ENCODE assay signal across 8 mouse cellular contexts in the genomic region with DNA sequence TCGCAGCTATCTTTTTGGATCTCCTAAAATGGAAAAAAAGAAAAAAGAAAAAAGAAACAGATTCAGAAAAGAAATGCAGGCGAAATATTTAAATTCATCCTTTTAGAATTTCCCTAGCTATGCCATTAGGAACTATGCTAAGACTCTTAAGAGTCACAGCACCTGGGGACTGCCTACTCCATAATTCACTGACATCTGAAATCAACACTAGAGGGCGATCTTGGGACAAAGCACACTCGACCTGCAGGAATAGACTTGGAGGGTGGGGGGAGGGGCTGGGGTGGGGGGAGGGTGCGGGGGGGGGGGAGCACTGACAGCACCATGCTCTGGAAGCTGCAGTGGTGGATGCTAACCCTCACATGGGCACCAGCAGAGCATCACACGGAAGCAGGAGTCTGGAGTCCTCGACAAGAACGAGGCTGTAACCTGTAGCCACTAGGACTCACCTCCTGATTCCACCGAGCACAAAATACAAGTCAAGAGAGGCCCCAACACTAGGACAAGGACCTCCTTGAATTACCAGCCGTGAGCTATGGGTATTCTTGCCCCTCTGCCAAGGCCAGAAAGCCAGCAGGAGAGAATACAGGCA. TPM values are rescaled to one million over a fixed set of nuclear protein-coding genes. Genes with fewer than 3 reads are reported as not detected.
DNase-seq lines count a peak whose midpoint lies in the region; ATAC-seq lines count a peak whose summit lies in the region.

No protein-coding gene starts in this region.

- no peaks in the 10 kb centered on the region for H3K36me3 ChIP-seq in neural tube, embryonic 11.5 days (ENCODE audit: control insufficient read depth, insufficient read depth, low read length)
- no peaks in the 10 kb centered on the region for H3K36me3 ChIP-seq in forebrain, embryonic 13.5 days (ENCODE audit: poor library complexity, severe bottlenecking)
- no peaks in the 10 kb centered on the region for H3K36me3 ChIP-seq in splenic B cell, adult 2 months (ENCODE audit: control insufficient read depth, insufficient read depth, low read length, poor library complexity, severe bottlenecking)

- no peak overlapping the region for H3K9ac ChIP-seq in neural tube, embryonic 11.5 days (ENCODE audit: low read length)
- H3K9ac ChIP-seq in forebrain, embryonic 13.5 days, result no peak overlapping the region

- H3K4me1 ChIP-seq in neural tube, embryonic 11.5 days (ENCODE audit: control insufficient read depth, insufficient read depth, low read length), result no peaks in the 10 kb centered on the region
- H3K4me1 ChIP-seq in forebrain, embryonic 13.5 days, result no peaks in the 10 kb centered on the region

- intact Hi-C loops in heart, postnatal 36 days (cut with DNase I), result no loop called here

- no peaks in the 10 kb centered on the region for H3K9me3 ChIP-seq in neural tube, embryonic 11.5 days (ENCODE audit: control insufficient read depth, low read length)
- H3K9me3 ChIP-seq in forebrain, embryonic 13.5 days (replicated peaks), result no peaks in the 10 kb centered on the region

- no peaks in the 10 kb centered on the region for H3K27me3 ChIP-seq in neural tube, embryonic 11.5 days (ENCODE audit: control insufficient read depth, insufficient read depth, low read length)
- no peaks in the 10 kb centered on the region for H3K27me3 ChIP-seq in forebrain, embryonic 13.5 days
- no peaks in the 10 kb centered on the region for H3K27me3 ChIP-seq in splenic B cell, adult 2 months (ENCODE audit: control insufficient read depth, insufficient read depth, low read length, poor library complexity, severe bottlenecking)

- peak; percentile 48; the same call in 1 of the 2 replicates for ATAC-seq in neural tube, embryonic 11.5 days (ENCODE audit: insufficient read depth, low FRiP score, low TSS enrichment)
- ATAC-seq in forebrain, embryonic 13.5 days, result peak; percentile 62

- H3K27ac ChIP-seq in neural tube, embryonic 11.5 days (ENCODE audit: low read depth, low read length), result no peak overlapping the region
- no peak overlapping the region for H3K27ac ChIP-seq in forebrain, embryonic 13.5 days

- DNase-seq in heart, adult 11 months, result peak; percentile 85
- no peak for DNase-seq in heart, postnatal 36 days
- no peak for DNase-seq in neural tube, embryonic 11.5 days (ENCODE audit: low spot score)
- DNase-seq in neural tube, embryonic 10.5 days (ENCODE audit: extremely low spot score, low spot score), result no peak
- peak; percentile 61 for DNase-seq in splenic B cell, adult 2 months (ENCODE audit: low read depth, low spot score)
- DNase-seq in cerebellum, adult 11 months, result no peak
- no peak for DNase-seq in B cell, adult 2 months

- no peak overlapping the region for H3K4me3 ChIP-seq in neural tube, embryonic 11.5 days (ENCODE audit: low read depth, low read length)
- H3K4me3 ChIP-seq in forebrain, embryonic 13.5 days, result no peak overlapping the region

- WGBS in neural tube, embryonic 11.5 days, result 50% methylated on average over 9 of the region's 10 CpGs
- WGBS in forebrain, embryonic 13.5 days, result 39% methylated on average over 9 of the region's 10 CpGs

- no peak overlapping the region for H3K4me2 ChIP-seq in neural tube, embryonic 11.5 days (ENCODE audit: low read depth)
- no peak overlapping the region for H3K4me2 ChIP-seq in forebrain, embryonic 13.5 days

RNA-seq across cellular contexts. Expression of a gene that starts 49.0 kb away (rescaled TPM):
- total RNA-seq in heart, postnatal 36 days (2021), result 1 to 10 TPM in 1 of 2 experiments, under 1 TPM in 1; 0.39 to 1.2 TPM
- 0.92 and 2.1 TPM in 2 replicates for polyA plus RNA-seq in neural tube, embryonic 11.5 days (2014; fragmentation: Nextera tagmentation; extraction: Ambion mirVana)
- polyA plus RNA-seq in forebrain, embryonic 13.5 days (2015; fragmentation: Nextera tagmentation; extraction: Ambion mirVana), result 1.6 and 1.7 TPM in 2 replicates

Comparison
In these comparisons a context has a peak if more than half of its experiments do, and no peak if none do; other contexts are left out.
1. DNase-seq: peak in heart, adult 11 months (single experiment) and splenic B cell, adult 2 months (single experiment); none in heart, postnatal 36 days (0 of 2), neural tube, embryonic 11.5 days (single experiment), neural tube, embryonic 10.5 days (single experiment), cerebellum, adult 11 months (single experiment) and B cell, adult 2 months (0 of 2).